ENCODE assay signal across 35 mouse cellular contexts in genomic region chr6:146831320-146831719, GRCm38 (mm10). TPM values are rescaled to one million over a fixed set of nuclear protein-coding genes. Genes with fewer than 3 reads are reported as not detected.
"Had no signal": no experiment of that assay in that cellular context is flagged by ENCODE, and none has a peak within 500 bp of the region (broad histone marks: within the 10 kb centered on the region; RNA-seq: fewer than 3 reads in every experiment).

No protein-coding gene starts in this region.

- H3K36me3 ChIP-seq: embryonic facial prominence, embryonic 10.5 days; embryonic facial prominence, embryonic 12.5 days; forebrain, embryonic 10.5 days; forebrain, embryonic 12.5 days; forebrain, embryonic 15.5 days had no signal

- H3K9ac ChIP-seq: embryonic facial prominence, embryonic 12.5 days; embryonic facial prominence, embryonic 13.5 days; embryonic facial prominence, embryonic 15.5 days; forebrain, embryonic 12.5 days; forebrain, embryonic 13.5 days; forebrain, embryonic 15.5 days; forebrain, postnatal 0 days had no signal

- H3K27me3 ChIP-seq: embryonic facial prominence, embryonic 12.5 days; embryonic facial prominence, embryonic 13.5 days; embryonic facial prominence, embryonic 15.5 days; forebrain, embryonic 12.5 days; forebrain, embryonic 13.5 days; forebrain, embryonic 15.5 days had no signal

- H3K9me3 ChIP-seq: embryonic facial prominence, embryonic 10.5 days; embryonic facial prominence, embryonic 12.5 days; embryonic facial prominence, embryonic 13.5 days; embryonic facial prominence, embryonic 15.5 days; forebrain, embryonic 10.5 days; forebrain, embryonic 12.5 days; forebrain, embryonic 13.5 days; forebrain, embryonic 15.5 days had no signal

- H3K4me1 ChIP-seq: embryonic facial prominence, embryonic 12.5 days; forebrain, embryonic 12.5 days; forebrain, embryonic 13.5 days; forebrain, embryonic 15.5 days had no signal

- DNase-seq: cerebellum, adult 9-10 months; cerebellum, adult 9-11 months; cerebellum, postnatal 10 days; cerebellum, postnatal 14 days; cerebellum, postnatal 25 days; cerebellum, postnatal 36 days; embryo, embryonic 11 days; forebrain, postnatal 0 days; gastrocnemius, adult 2 months; gastrocnemius, postnatal 10 days; gastrocnemius, postnatal 14 days; gastrocnemius, postnatal 25 days; gastrocnemius, postnatal 36 days; heart, adult 11 months; heart, adult 18-20 months; heart, adult 2 months had no signal

- H3K27ac ChIP-seq: embryonic facial prominence, embryonic 10.5 days; embryonic facial prominence, embryonic 12.5 days; embryonic facial prominence, embryonic 13.5 days; embryonic facial prominence, embryonic 15.5 days; forebrain, embryonic 10.5 days; forebrain, embryonic 12.5 days; forebrain, embryonic 13.5 days; forebrain, embryonic 15.5 days; gastrocnemius, adult 2 months; heart, adult 2 months had no signal

- H3K4me3 ChIP-seq: embryonic facial prominence, embryonic 10.5 days; embryonic facial prominence, embryonic 12.5 days; embryonic facial prominence, embryonic 13.5 days; embryonic facial prominence, embryonic 15.5 days; erythroblast, embryonic 14.5 days; forebrain, embryonic 10.5 days; forebrain, embryonic 12.5 days; forebrain, embryonic 13.5 days; forebrain, embryonic 15.5 days; gastrocnemius, adult 2 months; heart, adult 2 months had no signal

RNA-seq across cellular contexts. Expression of gene Smco2, which starts 18.6 kb away (rescaled TPM):
- total RNA-seq: common myeloid progenitor, adult 5-6 weeks; forebrain, postnatal 0 days; gastrocnemius, adult 18-20 months; gastrocnemius, adult 2 months; gastrocnemius, adult 8-10 months; gastrocnemius, postnatal 10 days; gastrocnemius, postnatal 14 days; gastrocnemius, postnatal 25 days; gastrocnemius, postnatal 36 days; gastrocnemius, postnatal 4 days; granulocyte monocyte progenitor cell, adult 5-6 weeks had no signal
- polyA plus RNA-seq: embryonic facial prominence, embryonic 10.5 days; embryonic facial prominence, embryonic 11.5 days; embryonic facial prominence, embryonic 12.5 days; embryonic facial prominence, embryonic 13.5 days; embryonic facial prominence, embryonic 14.5 days; embryonic facial prominence, embryonic 15.5 days; erythroblast, embryonic 14.5 days; forebrain, embryonic 10.5 days; forebrain, embryonic 11.5 days; forebrain, embryonic 12.5 days; forebrain, embryonic 13.5 days; forebrain, embryonic 14.5 days; forebrain, embryonic 15.5 days; forebrain, embryonic 16.5 days; forebrain, postnatal 0 days had no signal

RNA-seq across cellular contexts. Expression of gene Arntl2, which starts 35.5 kb away (rescaled TPM):
- total RNA-seq: common myeloid progenitor, adult 5-6 weeks; granulocyte monocyte progenitor cell, adult 5-6 weeks had no signal
- polyA plus RNA-seq: erythroblast, embryonic 14.5 days had no signal

RNA-seq across cellular contexts. Expression of gene Ppfibp1, which starts 57.0 kb away (rescaled TPM):
- polyA plus RNA-seq: erythroblast, embryonic 14.5 days had no signal
